Mouse (Mus musculus): Measurements from ENCODE around the gene Slc25a23.

GRCm38 (mm10) chr17:57058891-57059485, 675 bp downstream of the Slc25a23 start, which contains the start of gene Crb3:
- no peak for TF ChIP-seq CTCF (IDR thresholded peaks at IDR 0.05; ENCODE audit: low read depth, low read length)
- no peak for TF ChIP-seq POLR2AphosphoS5 (IDR thresholded peaks at IDR 0.05; ENCODE audit: insufficient replicate concordance, low read depth, low read length)
- no peak for TF ChIP-seq GATA1 (IDR thresholded peaks at IDR 0.05; ENCODE audit: borderline replicate concordance, low read length)
